Mouse (Mus musculus) ovary, adult 18-20 months (tissue): Measurements from ENCODE around the gene Gucy1b2.

Source experiments
- DNase-seq: peaks from one replicate; pipeline ENCODE4 v3.0.0; 2022; ENCODE audit warnings: low spot score, mixed read lengths

The Gucy1b2 gene

GRCm38 (mm10) chr14:62361263-62361980, 94.7 kb downstream of the Gucy1b2 start:
- DNase-seq = no peak

GRCm38 (mm10) chr14:62355201-62355600, 100.9 kb downstream of the Gucy1b2 start:
- no peak for DNase-seq

- no peak for DNase-seq
These were observed 102.3 kb downstream of the Gucy1b2 start for GRCm38 (mm10) chr14:62353793-62354192.

GRCm38 (mm10) chr14:62353372-62353771, 102.7 kb downstream of the Gucy1b2 start:
- no peak for DNase-seq

- no peak for DNase-seq
These were observed 105.2 kb downstream of the Gucy1b2 start for GRCm38 (mm10) chr14:62350890-62351289.

- DNase-seq = no peak
These were observed 105.9 kb downstream of the Gucy1b2 start for GRCm38 (mm10) chr14:62350186-62350585.

GRCm38 (mm10) chr14:62349786-62350185, 106.3 kb downstream of the Gucy1b2 start:
- DNase-seq = no peak

- no peak for DNase-seq
These were observed 109.0 kb downstream of the Gucy1b2 start for GRCm38 (mm10) chr14:62347103-62347502.

GRCm38 (mm10) chr14:62346570-62346969, 109.5 kb downstream of the Gucy1b2 start:
- no peak for DNase-seq
